Mouse (Mus musculus): ENCODE results near the gene Pqlc2. TPM values are rescaled to one million over a fixed set of nuclear protein-coding genes. Genes with fewer than 3 reads are reported as not detected.

Pqlc2 gene
- total and polyA plus RNA-seq, 2 experiments from 2014 or later: 10.9 to 26.5 TPM

DNA sequence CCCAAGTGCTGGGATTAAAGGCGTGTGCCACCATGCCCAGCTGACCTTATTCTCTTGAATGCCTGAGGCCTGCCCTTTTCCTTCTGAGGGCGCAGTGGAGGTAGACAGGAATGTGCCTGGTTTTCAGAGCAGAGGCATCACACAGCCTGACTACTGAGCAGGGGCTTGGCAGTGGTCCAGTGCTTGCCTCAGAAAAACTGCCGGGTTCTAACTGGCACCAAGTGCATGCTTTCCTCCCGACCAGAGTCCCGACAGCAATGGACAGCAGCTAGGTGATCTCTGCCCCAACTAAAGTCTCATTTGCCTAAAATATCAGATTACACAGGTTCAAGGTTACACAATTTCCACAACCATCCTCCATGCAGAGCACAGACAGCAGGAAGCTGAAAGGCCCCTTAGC is 33.2 kb upstream of the Pqlc2 start:
- Histone ChIP-seq H3K4me3 (ENCODE audit: low read depth, low read length) (no peak overlapping the region), H3K9ac (replicated peaks; ENCODE audit: low read length, poor library complexity, severe bottlenecking) (no peak overlapping the region), H3K4me2 (ENCODE audit: low read depth, low read length, poor library complexity, severe bottlenecking) (no peak overlapping the region), H3K9me3 (ENCODE audit: low read length) (no peaks in the 10 kb centered on the region), H3K27me3 (ENCODE audit: insufficient read depth, low read length) (no peaks in the 10 kb centered on the region), H3K27ac (ENCODE audit: low read depth, low read length) (no peak overlapping the region), H3K36me3 (ENCODE audit: insufficient read depth, low read length) (peaks cover 16% of the 10 kb centered on the region), H3K4me1 (ENCODE audit: insufficient read depth, low read length) (no peaks in the 10 kb centered on the region)
- ATAC-seq (ENCODE audit: low FRiP score) (no peak), DNase-seq (ENCODE audit: low spot score) (peak; percentile 61)
- WGBS: 71% methylated on average over 5 of the region's 5 CpGs
- TF ChIP-seq CTCF (IDR thresholded peaks at IDR 0.05): no peak

DNA sequence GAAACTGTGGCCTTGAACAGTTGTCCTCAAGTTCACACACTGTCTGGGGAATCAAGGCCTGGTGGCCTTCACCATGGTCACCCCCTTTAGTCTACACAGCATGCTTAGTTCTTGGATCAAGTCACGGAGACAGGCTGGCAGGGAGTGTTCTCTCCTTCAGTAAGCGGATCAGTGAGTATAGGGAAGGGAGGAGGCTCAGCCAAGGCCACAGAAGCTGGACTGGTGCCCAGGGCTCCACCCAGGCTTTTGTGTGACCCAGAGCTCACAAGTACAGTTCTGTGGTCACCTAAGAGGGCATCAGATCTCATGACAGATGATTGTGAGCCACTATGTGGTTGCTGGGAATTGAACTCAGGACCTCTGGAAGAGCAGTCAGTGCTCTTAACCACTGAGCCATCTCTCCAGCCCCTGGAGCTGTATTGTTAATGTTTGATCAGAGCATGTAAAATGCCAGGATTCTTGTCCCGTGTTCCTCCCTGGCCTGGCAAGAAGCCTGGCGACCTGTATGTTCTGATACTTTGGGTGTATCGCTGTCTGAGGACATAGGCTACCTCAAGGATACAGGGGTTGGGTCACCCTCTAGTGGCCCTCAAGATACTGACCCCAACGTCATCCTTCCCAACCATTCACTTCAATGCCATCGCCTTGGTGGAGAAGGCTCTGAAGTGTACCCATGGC is 31.2 kb upstream of the Pqlc2 start:
- no peak overlapping the region for H3K4me2 ChIP-seq (ENCODE audit: low read depth, low read length, poor library complexity, severe bottlenecking)
- ATAC-seq (ENCODE audit: low FRiP score): no peak
- no peaks in the 10 kb centered on the region for H3K4me1 ChIP-seq (ENCODE audit: insufficient read depth, low read length)
- no peak for DNase-seq (ENCODE audit: low spot score)
- TF ChIP-seq CTCF (IDR thresholded peaks at IDR 0.05): no peak
- no peak overlapping the region for H3K9ac ChIP-seq (replicated peaks; ENCODE audit: low read length, poor library complexity, severe bottlenecking)
- 80% methylated on average over 7 of the region's 7 CpGs for WGBS
- no peak overlapping the region for H3K4me3 ChIP-seq (ENCODE audit: low read depth, low read length)
- H3K9me3 ChIP-seq (ENCODE audit: low read length): no peaks in the 10 kb centered on the region
- peaks cover 5% of the 10 kb centered on the region; the same call in 1 of the 2 replicates for H3K27me3 ChIP-seq (ENCODE audit: insufficient read depth, low read length)
- peaks cover under 1% of the 10 kb centered on the region; the same call in 1 of the 2 replicates for H3K36me3 ChIP-seq (ENCODE audit: insufficient read depth, low read length)
- H3K27ac ChIP-seq (ENCODE audit: low read depth, low read length): no peak overlapping the region

DNA sequence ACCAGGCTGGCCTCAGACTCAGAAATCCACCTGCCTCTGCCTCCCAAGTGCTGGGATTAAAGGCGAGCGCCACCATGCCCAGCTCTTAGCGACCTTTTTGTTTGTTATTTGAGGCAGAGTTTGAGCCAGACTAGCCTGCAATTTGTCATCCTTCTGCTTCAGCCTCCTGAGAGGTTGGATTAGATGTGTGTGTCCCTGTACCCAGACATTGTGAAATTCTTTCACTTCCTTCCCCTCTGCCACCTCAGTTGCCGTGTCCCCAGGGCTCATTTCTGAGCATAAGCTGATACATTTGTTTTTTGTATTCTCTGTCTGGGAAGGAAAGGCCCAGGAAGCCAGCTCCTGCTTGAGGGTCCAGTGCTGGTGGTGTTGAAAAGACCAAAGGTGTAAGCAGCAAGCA is 30.3 kb upstream of the Pqlc2 start:
- Histone ChIP-seq H3K4me1 (ENCODE audit: insufficient read depth, low read length) (no peaks in the 10 kb centered on the region), H3K9me3 (ENCODE audit: low read length) (no peaks in the 10 kb centered on the region), H3K27me3 (ENCODE audit: insufficient read depth, low read length) (peaks cover 5% of the 10 kb centered on the region; the same call in 1 of the 2 replicates), H3K4me3 (ENCODE audit: low read depth, low read length) (no peak overlapping the region), H3K36me3 (ENCODE audit: insufficient read depth, low read length) (no peaks in the 10 kb centered on the region), H3K4me2 (ENCODE audit: low read depth, low read length, poor library complexity, severe bottlenecking) (no peak overlapping the region), H3K9ac (replicated peaks; ENCODE audit: low read length, poor library complexity, severe bottlenecking) (no peak overlapping the region), H3K27ac (ENCODE audit: low read depth, low read length) (no peak overlapping the region)
- ATAC-seq (ENCODE audit: low FRiP score): no peak
- WGBS: 77% methylated on average over 4 of the region's 4 CpGs
- no peak for DNase-seq (ENCODE audit: low spot score)
- TF ChIP-seq CTCF (IDR thresholded peaks at IDR 0.05): no peak

DNA sequence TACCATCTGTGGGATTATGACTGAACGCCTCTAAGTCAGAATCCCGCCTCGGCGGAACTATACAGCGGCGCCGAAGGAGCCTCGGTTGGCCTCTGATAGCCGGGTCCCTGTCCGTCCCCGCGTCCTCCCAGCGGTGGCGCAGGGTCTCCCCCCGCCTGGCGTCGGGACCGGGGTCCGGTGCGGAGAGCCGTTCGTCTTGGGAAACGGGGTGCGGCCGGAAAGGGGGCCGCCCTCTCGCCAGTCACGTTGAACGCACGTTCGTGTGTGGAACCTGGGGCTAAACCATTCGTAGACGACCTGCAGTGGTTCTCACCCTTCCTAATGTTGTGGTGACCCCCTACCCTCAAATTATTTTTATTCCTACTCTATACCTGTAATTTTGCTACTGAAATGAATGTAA is 27.6 kb upstream of the Pqlc2 start:
- ATAC-seq (ENCODE audit: low FRiP score) (no peak), DNase-seq (ENCODE audit: low spot score) (no peak)

GRCm38 (mm10) chr4:139336822-139337483 is 26.4 kb upstream of the Pqlc2 start:
- no peak overlapping the region for H3K27ac ChIP-seq (ENCODE audit: low read depth, low read length)
- ATAC-seq (ENCODE audit: low FRiP score) (no peak), DNase-seq (ENCODE audit: low spot score) (peak; percentile 74)
- peaks cover 5% of the 10 kb centered on the region; the same call in 1 of the 2 replicates for H3K27me3 ChIP-seq (ENCODE audit: insufficient read depth, low read length)
- H3K9ac ChIP-seq (replicated peaks; ENCODE audit: low read length, poor library complexity, severe bottlenecking): no peak overlapping the region
- peak; percentile 82 for TF ChIP-seq CTCF (IDR thresholded peaks at IDR 0.05)
- H3K4me2 ChIP-seq (ENCODE audit: low read depth, low read length, poor library complexity, severe bottlenecking): peak overlapping the region; percentile 29; the same call in 1 of the 2 replicates
- no peaks in the 10 kb centered on the region for H3K36me3 ChIP-seq (ENCODE audit: insufficient read depth, low read length)
- WGBS: 26% methylated on average over 24 of the region's 24 CpGs
- no peaks in the 10 kb centered on the region for H3K9me3 ChIP-seq (ENCODE audit: low read length)
- H3K4me1 ChIP-seq (ENCODE audit: insufficient read depth, low read length): no peaks in the 10 kb centered on the region
- no peak overlapping the region for H3K4me3 ChIP-seq (ENCODE audit: low read depth, low read length)

More for the DNA sequence above, 27.6 kb upstream of the Pqlc2 start:
- no peaks in the 10 kb centered on the region for H3K36me3 ChIP-seq (ENCODE audit: insufficient read depth, low read length)
- H3K4me3 ChIP-seq (ENCODE audit: low read depth, low read length): no peak overlapping the region
- H3K9ac ChIP-seq (replicated peaks; ENCODE audit: low read length, poor library complexity, severe bottlenecking): no peak overlapping the region
- H3K27me3 ChIP-seq (ENCODE audit: insufficient read depth, low read length): peaks cover 5% of the 10 kb centered on the region; the same call in 1 of the 2 replicates
- TF ChIP-seq CTCF (IDR thresholded peaks at IDR 0.05): no peak
- no peak overlapping the region for H3K4me2 ChIP-seq (ENCODE audit: low read depth, low read length, poor library complexity, severe bottlenecking)
- H3K27ac ChIP-seq (ENCODE audit: low read depth, low read length): no peak overlapping the region
- no peaks in the 10 kb centered on the region for H3K4me1 ChIP-seq (ENCODE audit: insufficient read depth, low read length)
- no peaks in the 10 kb centered on the region for H3K9me3 ChIP-seq (ENCODE audit: low read length)
- WGBS: 59% methylated on average over 33 of the region's 33 CpGs

DNA sequence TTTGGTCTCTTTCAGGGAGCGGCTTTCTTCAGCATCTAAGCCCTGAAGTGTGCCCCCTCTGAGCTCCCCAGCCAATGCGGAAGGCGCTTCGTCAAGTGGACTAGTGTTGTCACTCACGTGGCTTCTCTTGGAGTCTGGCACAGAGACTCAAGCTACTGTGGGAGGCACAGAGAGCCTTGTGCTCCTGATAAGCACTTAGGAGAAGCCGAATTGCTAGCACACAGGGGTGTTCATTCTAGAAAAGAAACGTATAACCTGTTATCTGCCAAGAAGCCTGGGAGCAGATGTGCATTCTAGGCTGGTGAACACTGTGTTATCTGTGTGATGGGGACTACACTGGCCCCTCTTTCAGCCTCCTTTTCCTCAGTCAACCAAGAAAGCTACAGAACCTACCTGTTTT is 25.0 kb upstream of the Pqlc2 start:
- DNase-seq (ENCODE audit: low spot score): no peak
- no peak overlapping the region for H3K4me2 ChIP-seq (ENCODE audit: low read depth, low read length, poor library complexity, severe bottlenecking)
- H3K9ac ChIP-seq (replicated peaks; ENCODE audit: low read length, poor library complexity, severe bottlenecking): no peak overlapping the region

More for the DNA sequence above, 25.0 kb upstream of the Pqlc2 start:
- Histone ChIP-seq H3K4me3 (ENCODE audit: low read depth, low read length) (no peak overlapping the region), H3K27ac (ENCODE audit: low read depth, low read length) (no peak overlapping the region), H3K4me1 (ENCODE audit: insufficient read depth, low read length) (no peaks in the 10 kb centered on the region), H3K36me3 (ENCODE audit: insufficient read depth, low read length) (no peaks in the 10 kb centered on the region), H3K9me3 (ENCODE audit: low read length) (no peaks in the 10 kb centered on the region), H3K27me3 (ENCODE audit: insufficient read depth, low read length) (peaks cover 5% of the 10 kb centered on the region; the same call in 1 of the 2 replicates)
- no peak for ATAC-seq (ENCODE audit: low FRiP score)
- 68% methylated on average over 7 of the region's 7 CpGs for WGBS
- TF ChIP-seq CTCF (IDR thresholded peaks at IDR 0.05): no peak
